Mouse (Mus musculus): ENCODE results near the gene Rcc2.

- TF ChIP-seq CTCF (IDR thresholded peaks at IDR 0.05; ENCODE audit: extremely low read depth, insufficient read depth, low read length) (no peak), POLR2A (IDR thresholded peaks at IDR 0.05; ENCODE audit: extremely low read depth, insufficient read depth, low read length) (no peak)
Measured at GRCm38 (mm10) chr4:140683608-140684007, 16.7 kb upstream of the Rcc2 start.
